Mouse (Mus musculus): ENCODE data around the gene Dab1. TPM values are rescaled to one million over a fixed set of nuclear protein-coding genes. Genes with fewer than 3 reads are reported as not detected.

Gene Dab1
- total and polyA plus RNA-seq, 3 experiments = not detected

- H3K4me3 ChIP-seq (ENCODE audit: control insufficient read depth in 1 of 2, insufficient read depth in 1 of 2, low read depth in 2 of 2, low read length in 2 of 2) = no peak overlapping the region
- H3K27ac ChIP-seq (ENCODE audit: control insufficient read depth, low read depth, low read length) = no peak overlapping the region
- no peaks in the 10 kb centered on the region for H3K36me3 ChIP-seq (ENCODE audit: control insufficient read depth in 1 of 2, insufficient read depth in 2 of 2, low read length in 2 of 2)
- no peaks in the 10 kb centered on the region for H3K4me1 ChIP-seq (ENCODE audit: control insufficient read depth in 1 of 2, insufficient read depth in 2 of 2, low read length in 2 of 2)
- H3K9me3 ChIP-seq (replicated peaks; ENCODE audit: insufficient read depth, low read length) = no peaks in the 10 kb centered on the region
- H3K79me2 ChIP-seq (ENCODE audit: control insufficient read depth, insufficient read depth, low read length, poor library complexity) = no peaks in the 10 kb centered on the region
- no peak for DNase-seq (ENCODE audit: low read depth, low spot score)
- no peak for TF ChIP-seq MXI1 (IDR thresholded peaks at IDR 0.05; ENCODE audit: low read depth, low read length)
- no peak for TF ChIP-seq TCF12 (IDR thresholded peaks at IDR 0.05; ENCODE audit: low read depth, low read length)
- no peak for TF ChIP-seq RAD21 (IDR thresholded peaks at IDR 0.05; ENCODE audit: low read depth, low read length)
- TF ChIP-seq CHD1 (IDR thresholded peaks at IDR 0.05; ENCODE audit: low read depth, low read length) = no peak
- no peak for TF ChIP-seq RCOR1 (IDR thresholded peaks at IDR 0.05; ENCODE audit: low read depth, low read length)
- TF ChIP-seq POLR2AphosphoS5 (IDR thresholded peaks at IDR 0.05; ENCODE audit: borderline replicate concordance, low read depth, low read length) = no peak
- no peak for TF ChIP-seq ZNF384 (IDR thresholded peaks at IDR 0.05; ENCODE audit: low read depth, low read length)
- TF ChIP-seq TAL1 (IDR thresholded peaks at IDR 0.05; ENCODE audit: low read length) = no peak
- no peak for TF ChIP-seq ETS1 (IDR thresholded peaks at IDR 0.05; ENCODE audit: low read depth, low read length)
- no peak for TF ChIP-seq CTCF (IDR thresholded peaks at IDR 0.05 in 2 of 3, conservative IDR thresholded peaks at IDR 0.05 in 1 of 3; ENCODE audit: control insufficient read depth in 1 of 3, insufficient read depth in 1 of 3, low read depth in 2 of 3, low read length in 3 of 3, poor library complexity in 1 of 3, severe bottlenecking in 1 of 3)
- no peak for TF ChIP-seq HCFC1 (IDR thresholded peaks at IDR 0.05; ENCODE audit: low read depth, low read length)
- TF ChIP-seq MAX (IDR thresholded peaks at IDR 0.05; ENCODE audit: low read length) = no peak
- TF ChIP-seq E2F4 (IDR thresholded peaks at IDR 0.05; ENCODE audit: borderline replicate concordance, low read depth, low read length) = no peak
- no peak for TF ChIP-seq ZKSCAN1 (IDR thresholded peaks at IDR 0.05; ENCODE audit: low read depth, low read length)
- TF ChIP-seq SIN3A (IDR thresholded peaks at IDR 0.05; ENCODE audit: low read length) = no peak
- no peak for TF ChIP-seq JUND (IDR thresholded peaks at IDR 0.05; ENCODE audit: low read depth, low read length)
- no peak for TF ChIP-seq POLR2A (IDR thresholded peaks at IDR 0.05; ENCODE audit: control insufficient read depth in 1 of 2, insufficient read depth in 1 of 2, low read depth in 1 of 2, low read length in 2 of 2, poor library complexity in 1 of 2)
- TF ChIP-seq MAFK (IDR thresholded peaks at IDR 0.05; ENCODE audit: borderline replicate concordance, low read depth, low read length) = no peak
- TF ChIP-seq USF2 (IDR thresholded peaks at IDR 0.05; ENCODE audit: borderline replicate concordance in 1 of 2, insufficient read depth in 1 of 2, low read depth in 1 of 2, low read length in 2 of 2) = no peak
- no peaks in the 10 kb centered on the region for H3K27me3 ChIP-seq (ENCODE audit: control insufficient read depth in 1 of 2, insufficient read depth in 2 of 2, low read length in 2 of 2)
- H3K9ac ChIP-seq (ENCODE audit: control insufficient read depth, low read depth, low read length, poor library complexity, severe bottlenecking) = no peak overlapping the region
Measured at GRCm38 (mm10) chr4:104472915-104473314, 853.8 kb downstream of the Dab1 start.

DNA sequence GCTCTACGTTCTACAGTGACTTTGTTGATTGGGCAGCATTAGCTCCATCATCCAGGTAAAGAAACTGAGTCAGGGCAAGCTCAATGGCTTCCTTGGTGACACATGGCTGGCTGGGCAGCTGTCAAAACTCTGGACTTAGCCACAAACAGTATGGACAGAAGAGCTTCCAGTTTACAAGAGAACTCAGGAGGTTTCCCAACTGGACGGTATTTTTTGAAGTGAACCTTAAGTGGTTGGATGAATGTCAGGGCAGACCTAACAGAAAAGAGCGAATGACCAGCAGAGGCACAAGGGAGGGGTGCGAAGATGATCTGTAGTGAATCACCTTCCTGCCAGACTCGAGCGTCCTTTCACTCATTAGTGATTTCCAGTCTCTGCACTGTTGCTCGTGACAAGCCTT lies 857.7 kb downstream of the Dab1 start:
- H3K4me3 ChIP-seq (ENCODE audit: control insufficient read depth in 1 of 2, insufficient read depth in 1 of 2, low read depth in 2 of 2, low read length in 2 of 2) = no peak overlapping the region
- H3K4me1 ChIP-seq (ENCODE audit: control insufficient read depth in 1 of 2, insufficient read depth in 2 of 2, low read length in 2 of 2) = no peaks in the 10 kb centered on the region
- no peaks in the 10 kb centered on the region for H3K27me3 ChIP-seq (ENCODE audit: control insufficient read depth in 1 of 2, insufficient read depth in 2 of 2, low read length in 2 of 2)
- no peaks in the 10 kb centered on the region for H3K79me2 ChIP-seq (ENCODE audit: control insufficient read depth, insufficient read depth, low read length, poor library complexity)
- H3K9me3 ChIP-seq (replicated peaks; ENCODE audit: insufficient read depth, low read length) = no peaks in the 10 kb centered on the region
- H3K36me3 ChIP-seq (ENCODE audit: control insufficient read depth in 1 of 2, insufficient read depth in 2 of 2, low read length in 2 of 2) = no peaks in the 10 kb centered on the region
- no peak for DNase-seq (ENCODE audit: low read depth, low spot score)
- H3K27ac ChIP-seq (ENCODE audit: control insufficient read depth, low read depth, low read length) = no peak overlapping the region
- TF ChIP-seq MYC (IDR thresholded peaks at IDR 0.05; ENCODE audit: low read depth, low read length) (no peak), RCOR1 (IDR thresholded peaks at IDR 0.05; ENCODE audit: low read depth, low read length) (no peak), ELF1 (IDR thresholded peaks at IDR 0.05; ENCODE audit: low read depth, low read length) (no peak), ETS1 (IDR thresholded peaks at IDR 0.05; ENCODE audit: low read depth, low read length) (no peak), CTCF (IDR thresholded peaks at IDR 0.05 in 2 of 3, conservative IDR thresholded peaks at IDR 0.05 in 1 of 3; ENCODE audit: control insufficient read depth in 1 of 3, insufficient read depth in 1 of 3, low read depth in 2 of 3, low read length in 3 of 3, poor library complexity in 1 of 3, severe bottlenecking in 1 of 3) (no peak), MEF2A (IDR thresholded peaks at IDR 0.05; ENCODE audit: extremely low read depth, insufficient replicate concordance, low read depth, low read length, poor library complexity, severe bottlenecking) (no peak), USF1 (IDR thresholded peaks at IDR 0.05; ENCODE audit: low read depth, low read length) (no peak), ZMIZ1 (IDR thresholded peaks at IDR 0.05; ENCODE audit: low read depth, low read length) (no peak), BHLHE40 (IDR thresholded peaks at IDR 0.05; ENCODE audit: borderline replicate concordance, low read depth, low read length) (no peak), MAZ (IDR thresholded peaks at IDR 0.05; ENCODE audit: low read depth, low read length) (no peak), JUND (IDR thresholded peaks at IDR 0.05; ENCODE audit: low read depth, low read length) (no peak), CHD1 (IDR thresholded peaks at IDR 0.05; ENCODE audit: low read depth, low read length) (no peak), POLR2AphosphoS5 (IDR thresholded peaks at IDR 0.05; ENCODE audit: borderline replicate concordance, low read depth, low read length) (no peak), ZNF384 (IDR thresholded peaks at IDR 0.05; ENCODE audit: low read depth, low read length) (no peak), EP300 (IDR thresholded peaks at IDR 0.05; ENCODE audit: low read depth in 1 of 2, low read length in 2 of 2) (no peak)
- no peak overlapping the region for H3K9ac ChIP-seq (ENCODE audit: control insufficient read depth, low read depth, low read length, poor library complexity, severe bottlenecking)

All from MEL (cell line).